Mouse (Mus musculus) neural tube, embryonic 13.5 days (tissue): ENCODE measurements around the gene Mettl27. TPM values are rescaled to one million over a fixed set of nuclear protein-coding genes. Genes with fewer than 3 reads are reported as not detected.

ENCODE experiments used
- ATAC-seq: fragments of 200-750 bp; cut with Nextera tagmentation; 2 replicates; pipeline ENCODE4 v1.8.0; 2017; ENCODE audit warnings: low read depth, mild to moderate bottlenecking, moderate TSS enrichment, moderate library complexity
- H3K27ac ChIP-seq: fragments of 300-500 bp; sonication (generic); replicated peaks from 2 replicates; pipeline ENCODE4 v1.5.1; 2015; ENCODE audit warnings: moderate library complexity, mild to moderate bottlenecking, inconsistent platforms
- H3K27me3 ChIP-seq: fragments of 300-500 bp; sonication (generic); 2 replicates; pipeline ENCODE4 v1.6.1; 2015; ENCODE audit warnings: mild to moderate bottlenecking, inconsistent platforms
- H3K36me3 ChIP-seq: fragments of 300-500 bp; sonication (generic); 2 replicates; pipeline ENCODE4 v1.6.1; 2015; ENCODE audit warnings: mild to moderate bottlenecking, inconsistent platforms
- H3K4me1 ChIP-seq: fragments of 300-500 bp; sonication (generic); replicated peaks from 2 replicates; pipeline ENCODE4 v1.6.1; 2015; ENCODE audit warnings: inconsistent platforms
- H3K4me2 ChIP-seq: fragments of 300-500 bp; sonication (generic); 2 replicates; pipeline ENCODE4 v1.6.1; 2015; ENCODE audit warnings: inconsistent platforms, mild to moderate bottlenecking, moderate library complexity
- H3K4me3 ChIP-seq: fragments of 300-500 bp; sonication (generic); 2 replicates; pipeline ENCODE4 v1.5.1; 2015; ENCODE audit warnings: mild to moderate bottlenecking, inconsistent platforms
- H3K9ac ChIP-seq: fragments of 300-500 bp; sonication (generic); 2 replicates; pipeline ENCODE4 v1.6.1; 2015; ENCODE audit warnings: moderate library complexity, mild to moderate bottlenecking, inconsistent platforms
- H3K9me3 ChIP-seq: fragments of 300-500 bp; sonication (generic); 2 replicates; pipeline ENCODE4 v1.6.1; 2016; ENCODE audit warnings: inconsistent platforms
- WGBS: fragments of 180-500 bp; shearing (Covaris S2); methylation state at CpG from one replicate; pipeline ENCODE4 v1.1.7; 2015; 5-methylcytosine and 5-hydroxymethylcytosine counted together
- polyA plus RNA-seq: library from polyadenylated mRNA; unstranded; fragments of >200 nt; fragmentation: Nextera tagmentation; extraction: Ambion mirVana; gene quantifications from 2 replicates; pipeline ENCODE4 v1.2.1, GENCODE M21; 2015

The Mettl27 gene
- polyA plus RNA-seq: 8.8 and 9.0 TPM in 2 replicates

DNA sequence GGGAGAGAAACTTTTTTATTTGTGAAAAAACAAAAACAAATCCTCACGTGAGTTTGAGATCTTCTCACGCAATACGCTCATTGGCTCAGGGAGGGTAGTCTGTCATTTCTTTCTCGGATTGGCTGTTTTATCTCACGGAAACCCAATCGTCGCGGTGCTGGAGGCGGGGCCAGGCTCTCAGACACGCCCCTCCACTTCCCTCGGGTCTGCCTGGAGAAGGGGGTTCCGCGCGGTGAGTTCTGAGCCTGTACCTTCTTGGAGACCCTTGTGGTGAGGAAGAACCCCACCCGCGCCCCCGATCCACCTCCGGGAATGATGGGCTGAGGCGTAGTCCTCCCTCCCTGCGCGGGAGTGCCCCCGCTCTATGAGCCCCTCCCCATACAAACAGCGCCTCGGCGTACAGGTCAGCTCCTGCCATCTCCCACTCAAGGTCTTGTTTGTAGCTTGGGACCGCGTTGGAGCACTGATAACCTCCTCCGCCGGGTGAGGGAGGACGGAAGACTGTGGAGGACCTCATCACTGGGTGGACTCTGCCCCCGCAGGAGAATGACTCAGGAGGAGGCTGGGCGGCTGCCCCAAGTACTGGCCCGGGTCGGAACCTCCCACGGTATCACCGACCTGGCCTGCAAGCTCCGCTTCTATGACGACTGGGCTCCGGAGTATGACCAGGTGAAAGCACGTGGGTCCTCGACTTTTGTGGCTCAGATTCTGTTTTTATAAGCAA, at the start of gene Mettl27:
Mettl27 (plus strand) TSS at position 190 of the 724 bp plus-strand sequence.
- Histone ChIP-seq H3K9me3 (no peaks in the 10 kb centered on the region), H3K4me3 (peak within 1 kb of the TSS; percentile 58), H3K4me2 (peak within 1 kb of the TSS; percentile 95), H3K4me1 (peaks cover 7% of the 10 kb centered on the region; the same call in 1 of the 2 replicates), H3K27me3 (0 out of 2 replicates have a peak, but pooled peaks cover 3% of the 10 kb centered on the region), H3K27ac (0 out of 2 replicates have a peak within 1 kb of the TSS, but pooled peaks have one; percentile 13), H3K9ac (peak within 1 kb of the TSS; percentile 75), H3K36me3 (no peaks in the 10 kb centered on the region)
- under 1% methylated on average over 41 of the region's 41 CpGs for WGBS
- ATAC-seq: peak; percentile 98

DNA sequence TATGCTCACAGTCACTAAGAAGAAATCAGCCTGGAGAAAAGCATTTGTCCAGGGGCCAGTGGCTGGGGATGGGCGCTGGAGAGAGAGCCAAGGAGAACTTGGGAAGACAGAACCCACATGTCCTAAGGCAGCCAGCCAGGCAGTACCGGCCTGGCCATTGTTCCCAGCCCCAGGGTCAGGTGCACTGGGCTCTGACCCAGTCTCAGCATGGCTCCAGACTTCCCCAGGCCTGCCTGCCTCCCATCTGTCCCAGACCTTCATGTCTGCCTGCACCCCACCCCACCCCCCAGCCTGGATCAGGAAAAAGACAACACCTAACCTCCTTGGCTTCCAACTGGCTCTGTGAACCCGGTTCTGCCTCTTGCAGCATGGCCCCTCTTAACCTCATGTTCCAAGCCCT, 49.1 kb upstream of the Mettl27 start:
- ATAC-seq: no peak
- H3K9ac ChIP-seq: no peak overlapping the region
- no peak overlapping the region for H3K4me3 ChIP-seq
- 58% methylated on average over 3 of the region's 3 CpGs for WGBS
- H3K36me3 ChIP-seq: no peaks in the 10 kb centered on the region
- peaks cover 4% of the 10 kb centered on the region; the same call in 1 of the 2 replicates for H3K9me3 ChIP-seq
- no peak overlapping the region for H3K4me2 ChIP-seq
- no peak overlapping the region for H3K27ac ChIP-seq
- no peaks in the 10 kb centered on the region for H3K4me1 ChIP-seq
- H3K27me3 ChIP-seq: no peaks in the 10 kb centered on the region

DNA sequence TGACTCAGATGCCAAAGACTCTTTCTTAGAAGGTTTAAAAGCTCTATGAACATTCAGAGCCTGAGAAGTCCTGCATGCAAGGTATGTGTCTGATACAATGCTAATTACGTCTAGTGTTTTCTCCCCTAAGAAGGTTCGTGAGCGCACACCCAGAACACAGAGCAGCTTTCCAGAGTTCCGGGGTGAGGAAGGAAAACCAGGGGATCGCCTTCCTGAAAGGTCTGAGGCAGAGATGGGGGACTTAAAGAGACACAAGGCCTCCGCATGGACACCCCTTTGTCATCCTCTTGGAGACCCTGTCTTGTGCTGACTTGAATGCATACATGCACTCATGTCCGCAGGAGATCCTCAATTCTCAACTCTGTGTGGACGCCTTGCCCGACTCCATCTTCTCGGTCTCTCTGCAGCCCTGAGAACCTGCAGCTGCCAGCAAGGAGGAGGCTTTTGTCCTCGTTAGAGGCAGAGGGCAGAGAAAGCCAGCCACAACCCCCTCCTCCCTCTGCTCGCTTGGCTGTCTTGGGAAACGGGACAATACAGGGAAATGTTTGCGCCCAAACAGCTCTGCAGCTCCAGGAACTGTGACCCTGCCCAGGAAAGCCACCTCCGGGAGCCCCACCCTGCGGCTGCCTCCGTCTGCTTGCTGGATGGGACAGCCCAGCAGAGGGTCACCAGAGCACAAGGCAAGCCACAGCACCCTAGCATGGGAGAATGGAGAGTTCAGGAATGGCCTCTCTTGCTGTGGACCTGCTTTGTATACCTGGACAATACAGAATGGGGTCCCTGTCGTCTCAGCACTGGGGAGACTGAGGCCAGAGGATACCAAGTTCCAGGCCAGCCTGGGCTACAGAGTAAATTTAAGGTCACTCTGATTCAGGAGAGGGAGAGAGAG, 44.5 kb upstream of the Mettl27 start:
- Histone ChIP-seq H3K36me3 (no peaks in the 10 kb centered on the region), H3K4me1 (no peaks in the 10 kb centered on the region), H3K4me2 (no peak overlapping the region), H3K4me3 (no peak overlapping the region), H3K9me3 (no peaks in the 10 kb centered on the region), H3K27me3 (no peaks in the 10 kb centered on the region), H3K27ac (peak overlapping the region; percentile 3; the same call in 1 of the 2 replicates), H3K9ac (no peak overlapping the region)
- no peak for ATAC-seq
- 56% methylated on average over 18 of the region's 18 CpGs for whole genome bisulfite sequencing

DNA sequence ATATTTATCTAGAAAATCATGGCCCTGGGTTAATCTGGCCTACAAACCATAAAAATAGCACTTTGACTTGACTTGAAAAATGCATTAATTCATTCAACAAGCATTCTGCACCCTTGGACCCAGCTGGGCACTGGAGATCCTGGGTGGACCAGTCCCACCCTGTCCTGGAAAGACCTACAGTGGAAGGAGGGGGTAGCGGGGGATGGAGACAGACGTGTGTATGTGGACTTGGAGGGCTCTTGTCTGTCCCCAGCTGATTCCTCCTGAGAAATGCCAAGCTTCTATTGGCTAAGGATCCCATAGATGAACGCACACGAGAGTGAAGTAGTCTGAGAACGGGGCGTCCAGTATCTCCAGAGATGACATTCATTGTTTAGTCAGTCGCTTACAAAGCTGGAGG, 43.7 kb upstream of the Mettl27 start:
- Histone ChIP-seq H3K9me3 (no peaks in the 10 kb centered on the region), H3K36me3 (no peaks in the 10 kb centered on the region), H3K27me3 (no peaks in the 10 kb centered on the region), H3K9ac (no peak overlapping the region), H3K4me3 (no peak overlapping the region), H3K4me2 (no peak overlapping the region), H3K4me1 (no peaks in the 10 kb centered on the region), H3K27ac (no peak overlapping the region)
- ATAC-seq: no peak
- WGBS: 84% methylated on average over 7 of the region's 7 CpGs

DNA sequence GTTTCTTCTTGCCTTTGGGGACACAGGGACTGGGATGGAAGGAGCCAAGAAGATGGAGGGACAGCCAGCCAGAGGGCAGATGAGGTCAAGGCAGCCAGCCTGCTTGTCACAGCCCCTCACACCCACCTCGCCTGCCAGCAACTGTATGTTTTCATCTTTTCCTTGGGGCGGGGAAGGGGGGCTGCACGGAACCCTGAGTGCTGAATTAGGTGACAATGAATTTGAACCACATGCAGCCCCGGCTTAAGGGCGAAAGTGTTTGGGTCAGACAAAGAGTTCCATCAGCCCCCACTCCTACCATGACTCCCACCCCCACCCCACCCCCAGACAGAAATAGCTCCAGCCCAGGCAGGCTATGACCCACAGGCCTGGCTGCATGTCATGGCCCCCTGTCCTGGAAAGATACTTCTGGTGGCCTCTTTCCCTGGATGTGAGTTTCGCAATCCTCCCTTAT, 41.5 kb upstream of the Mettl27 start:
- H3K9ac ChIP-seq: no peak overlapping the region
- no peaks in the 10 kb centered on the region for H3K9me3 ChIP-seq
- no peak overlapping the region for H3K4me3 ChIP-seq
- no peaks in the 10 kb centered on the region for H3K4me1 ChIP-seq
- no peak for ATAC-seq
- H3K4me2 ChIP-seq: no peak overlapping the region
- H3K27ac ChIP-seq: no peak overlapping the region
- no peaks in the 10 kb centered on the region for H3K27me3 ChIP-seq
- WGBS: 85% methylated on average over 6 of the region's 6 CpGs
- no peaks in the 10 kb centered on the region for H3K36me3 ChIP-seq

DNA sequence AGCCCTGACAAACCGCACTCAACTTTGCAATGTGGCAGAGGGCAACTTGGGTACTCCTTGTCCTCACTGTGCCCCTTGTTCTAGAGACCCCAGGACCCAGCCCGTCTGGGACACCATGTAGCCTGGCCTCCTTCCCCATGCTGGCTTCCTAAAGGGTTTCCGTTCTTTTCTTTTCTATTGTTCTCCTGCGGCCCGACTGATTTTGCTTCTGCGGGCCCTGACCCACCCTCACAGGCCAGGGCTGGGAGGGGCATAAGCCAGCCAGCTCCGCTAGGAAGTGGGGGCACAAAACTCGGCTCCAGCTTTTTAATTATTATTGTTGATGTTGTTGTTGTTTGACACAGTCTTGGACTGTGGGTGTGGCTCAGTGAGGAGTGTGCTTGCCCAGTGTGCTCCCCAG, 40.6 kb upstream of the Mettl27 start:
- Histone ChIP-seq H3K4me2 (no peak overlapping the region), H3K27ac (no peak overlapping the region), H3K27me3 (no peaks in the 10 kb centered on the region), H3K4me1 (no peaks in the 10 kb centered on the region), H3K36me3 (no peaks in the 10 kb centered on the region), H3K4me3 (no peak overlapping the region), H3K9me3 (no peaks in the 10 kb centered on the region), H3K9ac (no peak overlapping the region)
- ATAC-seq: no peak
- 70% methylated on average over 8 of the region's 8 CpGs for WGBS

DNA sequence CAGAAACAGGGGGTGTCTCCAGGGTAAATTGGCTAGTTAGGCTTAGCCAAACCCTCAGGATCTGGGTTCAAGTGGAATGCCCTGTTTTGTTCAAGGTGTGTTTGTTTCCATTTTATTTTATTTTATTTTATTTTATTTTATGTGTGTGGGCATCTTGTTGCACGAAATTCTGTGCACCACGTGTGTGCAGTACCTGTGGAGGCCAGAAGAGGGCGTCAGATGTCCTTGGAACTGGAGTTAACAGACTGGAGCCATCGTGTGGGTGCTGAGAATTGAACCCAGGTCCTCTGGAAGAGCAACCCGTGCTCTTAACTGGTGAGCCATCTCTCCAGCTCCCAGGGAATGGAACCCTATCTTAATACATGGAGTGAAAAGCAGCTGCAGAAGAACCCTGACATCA, 39.5 kb upstream of the Mettl27 start:
- no peaks in the 10 kb centered on the region for H3K27me3 ChIP-seq
- H3K27ac ChIP-seq: no peak overlapping the region
- no peak overlapping the region for H3K4me3 ChIP-seq
- H3K9me3 ChIP-seq: no peaks in the 10 kb centered on the region
- H3K4me2 ChIP-seq: no peak overlapping the region
- no peaks in the 10 kb centered on the region for H3K36me3 ChIP-seq
- H3K9ac ChIP-seq: no peak overlapping the region
- no peak for ATAC-seq
- WGBS: 70% methylated on average over 5 of the region's 5 CpGs
- no peaks in the 10 kb centered on the region; the same call in 1 of the 2 replicates for H3K4me1 ChIP-seq

DNA sequence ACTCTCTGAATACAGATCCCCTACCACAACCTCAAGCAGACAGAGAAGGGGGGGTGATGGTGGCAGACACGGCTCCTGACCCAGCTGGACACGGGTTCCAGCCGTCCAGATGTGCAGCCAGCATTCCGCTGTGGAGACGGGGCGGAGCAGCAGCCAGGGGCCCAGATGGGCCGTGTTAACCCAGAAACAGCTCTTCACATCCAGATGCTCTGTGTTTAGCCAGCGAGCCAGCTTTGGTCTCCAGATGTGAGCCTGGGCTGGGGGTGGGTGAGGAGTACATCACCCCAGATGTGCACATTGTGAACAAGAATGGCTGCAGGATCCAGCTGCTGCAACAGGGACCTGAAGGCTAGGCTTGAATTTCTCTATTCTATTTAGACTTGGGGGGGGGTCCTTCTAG, 36.9 kb upstream of the Mettl27 start:
- Histone ChIP-seq H3K4me2 (no peak overlapping the region), H3K9me3 (no peaks in the 10 kb centered on the region), H3K27me3 (no peaks in the 10 kb centered on the region), H3K4me3 (no peak overlapping the region), H3K9ac (no peak overlapping the region), H3K4me1 (no peaks in the 10 kb centered on the region; the same call in 1 of the 2 replicates), H3K27ac (no peak overlapping the region), H3K36me3 (no peaks in the 10 kb centered on the region)
- 79% methylated on average over 8 of the region's 8 CpGs for WGBS
- no peak for ATAC-seq

DNA sequence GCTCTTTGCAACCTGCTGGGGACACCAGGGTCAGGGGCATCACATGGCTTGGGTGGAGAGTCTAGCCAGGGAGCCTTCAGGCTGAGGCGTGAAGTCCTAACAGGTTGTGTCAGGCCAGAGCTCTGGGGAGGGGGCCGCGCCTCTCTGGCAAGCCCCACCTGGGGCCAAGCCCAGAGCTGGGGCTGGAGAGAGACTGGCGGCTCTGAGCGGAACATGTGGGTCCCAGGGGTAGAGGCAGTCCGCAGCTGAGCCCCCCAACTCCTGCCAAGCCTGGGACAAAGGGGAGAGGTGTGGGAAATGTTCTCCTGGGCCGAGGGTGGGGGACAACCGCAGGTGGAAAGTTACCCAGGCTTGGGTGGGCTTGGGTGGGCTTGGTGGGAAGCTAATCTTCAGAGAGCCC, 35.2 kb upstream of the Mettl27 start:
- Histone ChIP-seq H3K4me1 (peaks cover 5% of the 10 kb centered on the region), H3K36me3 (no peaks in the 10 kb centered on the region), H3K4me2 (no peak overlapping the region), H3K27me3 (no peaks in the 10 kb centered on the region), H3K9ac (no peak overlapping the region), H3K9me3 (no peaks in the 10 kb centered on the region), H3K4me3 (no peak overlapping the region), H3K27ac (no peak overlapping the region)
- 72% methylated on average over 7 of the region's 8 CpGs for WGBS
- no peak for ATAC-seq

DNA sequence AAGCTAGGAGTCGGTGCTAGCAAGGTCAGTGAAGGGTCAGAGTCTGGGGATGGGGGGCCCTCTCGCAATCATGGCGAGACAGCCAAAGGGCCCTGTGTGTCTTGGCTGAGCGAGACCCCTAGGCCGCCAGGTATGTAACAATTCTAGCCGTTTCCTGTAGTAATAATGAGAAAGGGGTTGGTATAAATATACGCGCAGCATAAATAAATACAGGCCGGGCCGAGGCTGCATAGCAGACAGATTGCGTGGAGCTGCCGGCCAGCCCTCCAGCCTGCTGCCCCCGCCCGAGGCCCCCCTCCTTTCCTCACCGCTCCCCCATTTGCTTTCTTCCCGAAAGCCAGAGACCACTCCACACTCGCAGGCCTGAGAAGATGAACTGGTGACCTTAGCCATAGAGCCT, 34.6 kb upstream of the Mettl27 start:
- 73% methylated on average over 17 of the region's 17 CpGs for WGBS
- no peak overlapping the region for H3K9ac ChIP-seq
- ATAC-seq: no peak
- H3K27me3 ChIP-seq: no peaks in the 10 kb centered on the region
- no peaks in the 10 kb centered on the region for H3K36me3 ChIP-seq
- no peak overlapping the region for H3K4me3 ChIP-seq
- H3K4me2 ChIP-seq: no peak overlapping the region
- H3K9me3 ChIP-seq: no peaks in the 10 kb centered on the region
- peaks cover 5% of the 10 kb centered on the region for H3K4me1 ChIP-seq
- no peak overlapping the region for H3K27ac ChIP-seq

DNA sequence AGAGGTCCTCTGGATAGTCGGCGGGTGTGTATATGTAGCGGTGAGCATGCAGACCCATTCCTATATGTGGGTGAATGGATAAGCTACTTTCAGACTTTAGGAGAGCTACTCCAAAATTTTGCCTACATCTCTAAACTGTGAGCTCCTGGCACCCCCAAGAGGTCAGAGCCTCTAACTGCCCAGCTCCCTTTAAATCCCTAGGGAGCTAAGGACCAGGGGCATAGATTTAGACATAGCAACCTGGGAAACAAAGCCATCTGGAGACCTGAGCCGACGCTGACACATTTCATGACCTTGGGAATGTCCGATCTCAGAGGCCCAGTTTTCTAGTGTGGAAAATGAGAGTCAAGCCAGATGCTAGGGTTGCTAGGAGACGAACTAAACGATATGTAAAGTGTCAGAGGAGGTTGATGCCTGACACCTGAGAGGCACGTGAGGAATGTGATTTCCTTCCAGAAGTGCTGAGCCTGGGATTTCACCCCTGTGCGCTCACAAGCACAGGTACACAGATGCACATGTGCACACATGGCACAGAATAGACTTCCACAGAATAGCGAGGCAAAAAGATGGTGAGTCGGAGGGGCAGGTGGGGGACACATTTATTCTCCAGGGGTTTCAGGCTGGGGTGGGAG, 31.0 kb upstream of the Mettl27 start:
- Histone ChIP-seq H3K4me2 (no peak overlapping the region), H3K27ac (no peak overlapping the region), H3K27me3 (no peaks in the 10 kb centered on the region), H3K9ac (no peak overlapping the region), H3K9me3 (no peaks in the 10 kb centered on the region), H3K4me3 (no peak overlapping the region), H3K36me3 (no peaks in the 10 kb centered on the region), H3K4me1 (peaks cover 5% of the 10 kb centered on the region)
- ATAC-seq: 0 out of 2 replicates have a peak, but pooled peaks have one; percentile 53
- 45% methylated on average over 12 of the region's 12 CpGs for WGBS

DNA sequence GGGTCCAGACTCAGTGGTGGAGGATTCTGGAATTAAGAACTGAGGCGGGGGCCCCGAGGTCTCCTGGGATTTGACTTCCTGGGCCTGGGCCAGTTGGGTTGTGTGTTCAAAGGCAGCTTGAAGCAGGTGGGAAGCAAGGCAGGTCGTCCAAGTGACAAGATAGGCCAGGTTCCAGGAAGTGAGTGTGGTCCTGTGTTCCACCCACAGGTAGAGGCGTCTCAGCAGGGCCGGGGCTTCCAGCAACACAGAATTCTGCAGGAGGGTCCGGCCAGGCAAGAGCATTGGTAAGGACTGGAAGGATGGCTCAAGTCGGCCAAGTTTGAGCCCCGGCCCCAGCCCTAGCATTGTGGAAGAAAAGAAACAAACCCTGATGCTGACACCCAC, 30.5 kb upstream of the Mettl27 start:
- no peak overlapping the region for H3K4me2 ChIP-seq
- no peak overlapping the region for H3K4me3 ChIP-seq
- H3K27ac ChIP-seq: no peak overlapping the region
- no peaks in the 10 kb centered on the region for H3K9me3 ChIP-seq
- 75% methylated on average over 8 of the region's 8 CpGs for WGBS
- peaks cover 5% of the 10 kb centered on the region for H3K4me1 ChIP-seq
- no peak for ATAC-seq
- H3K36me3 ChIP-seq: no peaks in the 10 kb centered on the region
- H3K27me3 ChIP-seq: no peaks in the 10 kb centered on the region
- H3K9ac ChIP-seq: no peak overlapping the region
